Mouse (Mus musculus) embryo, embryonic 10.5 days (tissue): ENCODE results near the gene Dok5.

Experiments used
- DNase-seq: peaks from one replicate; pipeline ENCODE4 v3.0.0-alpha.2; 2015; ENCODE audit warnings: low spot score

The Dok5 gene

DNA sequence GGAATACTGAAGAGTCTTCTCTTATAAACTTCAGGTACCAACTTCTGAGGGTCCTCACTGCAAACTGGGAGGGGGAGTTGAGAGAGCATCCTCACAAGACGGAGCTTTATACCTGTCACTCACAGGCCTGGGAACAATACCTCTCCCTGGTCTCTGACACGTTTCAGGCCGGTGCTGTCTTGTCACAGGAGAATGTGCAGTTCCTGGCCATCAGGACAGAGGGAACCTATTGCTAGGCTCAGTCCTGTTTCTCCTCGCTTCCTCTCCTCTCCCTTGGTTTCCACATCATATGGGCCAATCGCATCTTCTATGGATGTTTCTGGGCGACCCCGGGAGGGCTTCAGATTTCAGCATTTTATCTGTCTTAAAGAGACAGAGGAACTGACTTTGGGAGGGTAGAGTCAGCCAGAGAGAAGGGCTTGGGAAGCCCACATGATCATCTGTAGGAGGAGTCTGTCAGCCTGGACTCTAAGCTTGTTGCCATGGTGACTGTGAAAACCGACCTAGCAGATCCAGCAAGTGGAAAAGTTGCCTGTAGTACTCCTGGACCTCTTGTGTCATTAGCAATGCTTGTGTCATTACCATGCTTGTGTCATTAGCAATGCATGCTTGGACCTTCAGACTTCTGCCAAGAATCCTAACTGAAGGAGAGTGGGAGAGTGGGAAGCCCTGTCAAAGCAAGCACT lies 59.9 kb downstream of the Dok5 start:
- DNase-seq, result peak; percentile 73

DNA sequence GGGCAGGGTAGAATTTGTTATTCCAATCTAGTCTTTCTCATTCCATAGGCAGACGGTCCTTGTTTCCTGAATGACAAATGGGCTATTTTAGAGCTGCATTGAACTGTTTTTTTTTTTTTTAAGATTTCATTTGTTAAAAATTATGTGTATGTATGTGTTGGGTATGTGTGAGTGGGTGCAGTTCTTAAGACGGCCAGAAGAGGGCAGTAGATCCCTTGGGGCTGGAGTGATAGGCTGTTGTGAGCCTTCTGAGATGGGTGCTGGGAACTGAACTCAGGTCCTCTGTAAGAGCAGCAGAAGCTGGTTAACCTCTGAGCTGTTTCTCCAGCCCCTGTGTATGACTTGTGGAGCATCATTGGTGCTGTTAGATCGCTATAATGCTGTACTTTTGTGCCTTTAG lies 63.6 kb downstream of the Dok5 start:
- DNase-seq, result no peak

DNA sequence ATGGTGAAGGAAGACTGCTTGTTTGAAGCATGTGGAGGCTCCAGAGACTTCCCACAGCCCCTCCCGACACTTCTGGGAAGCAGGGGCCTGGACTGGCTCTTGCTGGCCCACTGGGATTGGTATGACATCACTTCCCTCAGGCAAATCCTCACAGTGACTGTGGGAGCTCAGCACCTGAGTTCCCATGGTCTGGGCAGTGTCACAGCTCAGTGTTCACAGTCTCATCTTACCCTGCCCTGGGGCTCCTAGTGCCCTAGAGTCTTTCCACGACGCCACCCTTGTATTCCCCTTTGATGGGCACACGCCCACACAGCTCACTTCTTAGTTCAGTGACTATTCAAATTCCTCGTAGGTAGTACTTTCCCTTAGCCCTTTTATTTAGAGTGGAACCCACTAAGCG lies 71.4 kb downstream of the Dok5 start:
- no peak for DNase-seq

- DNase-seq, result peak; percentile 27
These were observed 76.1 kb downstream of the Dok5 start for GRCm38 (mm10) chr2:170807555-170808258.

- DNase-seq, result no peak
These were observed 76.7 kb downstream of the Dok5 start for GRCm38 (mm10) chr2:170808259-170808789.

DNA sequence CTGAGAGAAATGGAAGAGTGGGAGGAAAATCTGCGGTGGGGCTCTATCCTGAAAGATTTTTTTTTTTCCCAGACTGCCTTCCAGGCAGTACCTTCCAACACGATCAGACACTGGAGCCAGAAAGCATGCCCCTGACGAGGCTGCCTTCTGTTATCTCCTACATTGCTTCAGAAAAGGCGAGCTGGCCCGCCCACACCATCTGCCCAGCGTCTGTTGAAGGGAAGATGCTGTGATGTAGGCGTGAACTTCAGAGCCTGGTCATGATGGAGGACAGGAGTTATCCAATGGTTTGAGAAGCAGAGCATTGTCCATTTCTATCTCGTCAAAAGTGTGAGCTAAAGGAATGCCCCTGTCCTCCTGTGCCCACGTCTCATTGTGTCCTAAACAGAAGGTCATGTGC lies 79.7 kb downstream of the Dok5 start:
- no peak for DNase-seq

GRCm38 (mm10) chr2:170816302-170816701 lies 84.7 kb downstream of the Dok5 start:
- DNase-seq, result no peak

DNA sequence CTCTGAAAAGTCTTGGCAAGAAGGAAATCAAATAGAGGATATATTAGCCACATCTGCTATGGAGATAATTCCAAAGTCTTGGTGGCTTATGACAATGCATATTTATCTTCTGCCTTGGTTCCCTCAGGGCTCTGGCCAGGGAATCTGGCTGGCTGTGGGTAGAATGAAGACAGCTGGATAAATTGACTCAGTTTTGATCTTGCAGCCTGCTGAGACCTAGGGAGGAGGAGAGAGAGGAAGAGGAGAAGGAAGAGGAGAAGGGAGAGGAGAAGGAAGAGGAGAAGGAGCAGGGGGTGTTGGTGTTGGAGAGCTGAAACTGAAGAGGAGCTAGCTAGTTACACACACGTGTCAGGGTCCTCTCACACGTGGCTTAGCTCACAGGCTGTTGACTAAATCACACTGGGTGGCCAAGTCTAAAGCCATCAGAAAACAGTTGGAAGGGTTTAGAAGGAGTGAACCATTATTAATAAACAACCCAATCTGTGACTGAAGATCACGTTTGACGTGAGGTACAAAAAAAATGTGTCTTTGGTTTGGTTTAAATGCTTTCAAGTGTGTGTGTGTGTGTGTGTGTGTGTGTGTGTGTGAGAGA lies 85.6 kb downstream of the Dok5 start:
- no peak for DNase-seq

DNA sequence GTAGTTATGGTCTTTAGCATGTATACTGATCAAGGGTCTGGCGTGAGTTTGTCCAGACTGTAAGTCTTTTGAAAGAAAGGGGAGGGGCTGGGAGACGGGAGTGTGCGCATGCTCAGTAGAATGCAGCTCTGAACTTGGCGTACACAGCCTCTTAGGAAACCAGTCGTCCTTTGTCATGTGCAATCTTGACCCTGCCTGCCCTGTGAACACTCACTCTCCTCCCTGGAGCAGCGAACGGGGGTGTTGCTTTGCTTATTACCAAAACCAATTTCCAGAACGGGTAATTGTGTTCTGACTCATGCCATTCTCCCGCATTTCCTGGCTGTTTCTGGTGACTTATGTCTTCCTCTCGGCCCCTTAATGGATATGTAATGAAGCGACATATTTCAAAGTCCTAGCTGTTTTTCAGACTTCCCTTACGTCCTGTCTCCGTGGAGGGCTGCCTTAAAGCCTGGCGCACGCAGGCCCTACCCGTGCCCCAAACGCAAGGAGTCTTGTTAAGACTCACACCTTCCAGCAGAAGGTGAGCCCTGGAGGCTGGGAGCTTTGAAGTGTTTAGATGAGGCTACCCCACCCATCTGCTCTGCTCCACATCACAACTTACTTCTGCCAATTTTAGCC lies 95.3 kb downstream of the Dok5 start:
- peak; percentile 50 for DNase-seq

DNA sequence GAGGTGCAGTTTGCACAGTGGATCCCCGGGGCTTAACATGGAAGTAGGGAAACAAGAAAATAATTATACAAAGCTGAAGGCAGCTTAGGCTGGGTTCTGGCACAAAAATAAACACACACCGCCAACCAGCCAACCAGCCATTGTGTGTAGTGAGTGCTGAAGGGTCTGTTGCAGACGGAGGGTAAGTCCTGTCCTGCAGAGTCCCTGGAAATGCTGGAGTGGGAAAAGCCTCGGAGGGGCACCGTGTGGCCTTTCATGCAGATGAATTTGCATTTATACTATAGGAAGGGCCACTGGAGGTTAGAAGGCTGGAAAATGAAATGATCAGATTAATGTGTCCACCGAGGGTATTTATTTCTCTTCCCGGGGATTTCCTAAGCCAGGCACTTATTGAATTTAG lies 97.2 kb downstream of the Dok5 start:
- no peak for DNase-seq

DNA sequence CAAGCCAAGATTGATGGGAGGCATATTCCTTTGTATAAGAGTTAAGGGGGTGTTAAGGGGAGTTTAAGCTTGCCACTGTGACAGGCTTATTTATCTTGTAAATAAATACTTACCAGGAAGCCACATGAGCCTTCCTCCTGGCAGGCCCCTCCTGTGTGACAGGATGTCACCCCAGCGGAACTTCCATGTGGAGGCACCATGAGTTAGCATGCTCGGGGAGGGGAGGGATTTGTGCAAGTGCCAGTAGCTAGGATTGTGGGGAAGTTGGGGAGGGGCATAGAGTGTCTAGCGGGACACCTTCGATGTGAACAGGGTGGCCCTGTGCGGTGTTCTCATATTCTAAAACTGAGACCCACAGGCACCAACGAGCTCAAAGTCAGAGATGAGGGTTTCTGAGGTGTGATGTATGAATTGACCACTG lies 97.6 kb downstream of the Dok5 start:
- no peak for DNase-seq

DNA sequence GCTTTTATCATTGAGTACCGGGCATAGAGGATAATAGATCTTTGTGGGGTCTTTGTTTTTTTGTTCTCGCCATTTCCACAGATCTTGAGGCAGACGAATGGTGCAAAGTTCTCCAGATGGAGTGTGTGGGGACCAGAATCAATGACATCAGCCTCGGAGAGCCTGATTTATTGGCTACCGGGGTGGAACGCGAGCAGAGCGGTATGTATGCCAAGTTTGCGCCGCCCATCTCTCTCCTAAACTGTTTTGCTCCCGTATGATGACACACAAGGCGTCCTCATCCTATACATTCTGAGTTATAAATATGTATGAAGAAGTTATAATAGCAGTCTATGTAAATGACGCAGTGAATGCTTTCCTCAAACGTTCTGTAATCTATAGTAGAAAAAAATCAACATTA lies 98.4 kb downstream of the Dok5 start:
- no peak for DNase-seq

DNA sequence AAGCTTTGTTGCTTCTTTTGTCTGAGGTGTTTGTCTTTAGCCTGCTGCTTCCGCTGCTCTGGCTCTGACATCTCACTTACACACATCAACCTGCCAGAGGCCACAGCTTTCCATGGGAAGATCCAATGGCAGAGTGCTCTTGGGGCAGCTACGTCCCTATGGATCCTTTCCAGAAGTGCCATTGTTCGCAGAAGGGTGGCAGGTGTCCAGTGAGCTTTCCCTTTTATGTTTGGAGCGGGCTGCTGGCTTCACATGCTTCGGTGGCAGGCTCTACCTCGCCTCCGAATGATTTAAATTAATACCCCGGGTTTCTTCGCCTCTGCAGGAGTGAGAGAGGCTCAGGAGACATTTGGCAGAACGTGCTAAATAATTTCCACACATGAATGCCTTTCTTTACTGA lies 105.3 kb downstream of the Dok5 start:
- DNase-seq, result peak; percentile 30

DNA sequence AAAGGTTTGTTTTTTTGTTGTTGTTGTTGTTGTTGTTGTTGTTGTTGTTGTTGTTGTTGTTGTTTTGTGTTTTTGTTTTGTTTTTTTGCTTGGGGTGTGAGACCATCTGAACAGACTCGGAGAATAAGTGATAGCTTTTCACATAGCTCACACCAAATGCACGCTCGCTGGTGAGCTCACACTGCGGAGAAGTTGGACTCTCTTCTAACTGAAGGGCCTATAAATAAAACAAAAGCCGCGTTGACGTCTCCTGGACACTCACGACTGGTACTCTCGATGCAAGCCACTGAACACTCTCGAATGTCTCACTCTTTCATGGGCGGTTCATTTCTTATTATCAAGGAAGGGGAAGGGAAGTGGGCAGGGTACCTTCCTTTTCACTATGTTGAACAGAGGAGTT lies 105.8 kb downstream of the Dok5 start:
- peak; percentile 35 for DNase-seq

- DNase-seq, result peak; percentile 87
These were observed 106.4 kb downstream of the Dok5 start for GRCm38 (mm10) chr2:170837824-170838557.

GRCm38 (mm10) chr2:170841441-170841965 lies 109.9 kb downstream of the Dok5 start:
- peak; percentile 22 for DNase-seq

DNA sequence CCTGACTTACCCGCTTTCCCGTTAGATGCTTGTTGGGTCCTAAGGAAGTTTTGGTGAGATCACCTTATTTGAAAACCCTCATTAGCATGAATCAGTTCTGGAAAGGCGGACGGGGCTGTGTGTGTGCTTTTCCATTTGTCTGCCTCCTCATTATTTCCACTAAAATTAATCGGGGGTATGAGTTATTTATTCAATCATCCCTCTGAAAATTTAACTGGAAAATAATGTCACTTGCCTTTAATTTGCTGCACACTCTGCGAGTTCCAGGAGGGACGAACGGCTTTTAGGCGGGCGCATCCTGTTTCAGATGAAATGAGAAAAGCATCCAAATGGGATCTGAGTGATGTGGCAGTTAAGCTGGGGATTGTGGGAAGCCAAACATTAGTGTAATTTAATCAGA lies 113.9 kb downstream of the Dok5 start:
- DNase-seq, result no peak

DNA sequence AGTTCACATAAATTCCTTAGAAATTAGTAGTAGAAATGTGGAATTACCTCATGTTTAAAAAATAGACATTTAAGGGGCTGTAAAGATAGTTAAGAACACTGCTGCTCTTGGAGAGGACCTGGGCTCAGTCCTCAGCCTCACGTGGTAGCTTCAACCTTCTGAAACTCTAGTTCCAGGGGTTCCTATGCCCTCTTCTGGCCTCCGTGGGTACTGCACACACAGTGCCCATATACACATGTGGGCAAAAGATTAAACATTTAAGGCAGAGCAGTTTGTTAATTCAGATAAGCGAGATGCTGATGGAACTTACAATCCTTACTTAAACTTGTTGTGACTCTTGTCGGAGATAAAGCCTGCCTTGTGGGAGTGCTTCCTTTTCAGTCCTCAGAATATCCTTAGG lies 118.5 kb downstream of the Dok5 start:
- no peak for DNase-seq

- no peak for DNase-seq
These were observed 120.7 kb downstream of the Dok5 start for GRCm38 (mm10) chr2:170852337-170852736.

- DNase-seq, result peak; percentile 31
These were observed 123.6 kb downstream of the Dok5 start for GRCm38 (mm10) chr2:170855210-170855609.

GRCm38 (mm10) chr2:170856085-170856484 lies 124.5 kb downstream of the Dok5 start:
- no peak for DNase-seq

- DNase-seq, result no peak
These were observed 125.9 kb downstream of the Dok5 start for GRCm38 (mm10) chr2:170857507-170857906.
